Mouse (Mus musculus) spleen, adult 2 months (tissue): ENCODE measurements around the gene Ppp1r37. TPM values are rescaled to one million over a fixed set of nuclear protein-coding genes. Genes with fewer than 3 reads are reported as not detected.

Source experiments
- DNase-seq, 2 experiments: peaks; one replicate each; pipeline versions ENCODE4 v3.0.0 to v3.0.0-alpha.2; 2012 to 2021; ENCODE audit warnings: low spot score in 2 of 2, low read depth in 1 of 2
- H3K27ac ChIP-seq: fragments of 200-500 bp; 2 replicates; pipeline ENCODE4 v1.5.1; 2012; ENCODE audit warnings: low read length, inconsistent platforms; ENCODE audit not compliant: insufficient read depth
- H3K27me3 ChIP-seq: fragments of 200-500 bp; 2 replicates; pipeline ENCODE4 v1.6.1; 2012; ENCODE audit warnings: mild to moderate bottlenecking, moderate library complexity, low read length, inconsistent platforms; ENCODE audit not compliant: control insufficient read depth, insufficient read depth
- H3K36me3 ChIP-seq: fragments of 200-500 bp; 2 replicates; pipeline ENCODE4 v1.6.1; 2012; ENCODE audit warnings: mild to moderate bottlenecking, low read length, inconsistent platforms; ENCODE audit not compliant: control insufficient read depth, insufficient read depth
- H3K4me1 ChIP-seq: fragments of 200-500 bp; 2 replicates; pipeline ENCODE4 v1.6.1; 2011; ENCODE audit warnings: inconsistent platforms; ENCODE audit not compliant: control insufficient read depth, insufficient read depth, insufficient read length
- H3K4me3 ChIP-seq: fragments of 200-500 bp; 2 replicates; pipeline ENCODE4 v1.5.1; 2011; ENCODE audit warnings: mild to moderate bottlenecking, inconsistent platforms; ENCODE audit not compliant: insufficient read depth, insufficient read length; ENCODE audit errors: extremely low read depth
- CTCF ChIP-seq: fragments of 200-500 bp; IDR thresholded peaks from 2 replicates; pipeline ENCODE4 v1.5.1; 2011; ENCODE audit warnings: mild to moderate bottlenecking, inconsistent platforms; ENCODE audit not compliant: insufficient read depth, insufficient read length, insufficient replicate concordance; ENCODE audit errors: extremely low read depth
- POLR2A ChIP-seq: fragments of 200-500 bp; IDR thresholded peaks from 2 replicates; pipeline ENCODE4 v1.6.1; 2011; ENCODE audit warnings: low read depth, low read length, inconsistent platforms
- WGBS: fragments of 180-500 bp; shearing (Covaris S2); methylation state at CpG from one replicate; pipeline ENCODE4 v1.1.7; 2018; 5-methylcytosine and 5-hydroxymethylcytosine counted together
- polyA plus RNA-seq: library from polyadenylated mRNA; depleted of rRNA; stranded (reverse); fragments of >200 nt; gene quantifications from 2 replicates; pipeline ENCODE4 v1.2.3, GENCODE M21; 2012

The Ppp1r37 gene
- polyA plus RNA-seq, 1 experiment = 56.2 TPM

DNA sequence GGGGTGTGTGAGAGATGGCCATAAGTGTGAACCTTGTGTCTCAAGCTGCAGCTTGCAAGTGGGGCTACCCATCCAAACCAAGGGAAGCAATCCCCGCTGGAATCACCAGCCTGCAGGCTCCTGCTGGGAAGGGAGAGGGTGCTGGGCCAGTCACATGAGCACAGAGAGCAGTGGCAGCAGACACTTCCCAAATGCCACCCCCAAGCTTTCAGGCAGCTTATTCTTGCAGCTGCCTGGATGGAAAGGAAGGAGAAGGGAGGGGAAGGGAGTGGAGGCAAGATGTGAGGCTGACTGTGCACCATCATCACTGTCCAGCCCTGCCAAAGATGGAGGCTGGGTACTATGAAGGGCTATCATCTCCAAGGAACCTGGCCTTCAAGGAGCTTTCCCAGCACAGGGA, 8.7 kb downstream of the Ppp1r37 start:
- no peak for DNase-seq
- Histone ChIP-seq H3K36me3 (peaks cover 2% of the 10 kb centered on the region; the same call in 1 of the 2 replicates), H3K27me3 (no peaks in the 10 kb centered on the region), H3K4me3 (no peak overlapping the region), H3K27ac (no peak overlapping the region), H3K4me1 (no peaks in the 10 kb centered on the region; the same call in 1 of the 2 replicates)
- TF ChIP-seq CTCF (no peak), POLR2A (no peak)
- 88% methylated on average over 1 of the region's 1 CpGs for WGBS

DNA sequence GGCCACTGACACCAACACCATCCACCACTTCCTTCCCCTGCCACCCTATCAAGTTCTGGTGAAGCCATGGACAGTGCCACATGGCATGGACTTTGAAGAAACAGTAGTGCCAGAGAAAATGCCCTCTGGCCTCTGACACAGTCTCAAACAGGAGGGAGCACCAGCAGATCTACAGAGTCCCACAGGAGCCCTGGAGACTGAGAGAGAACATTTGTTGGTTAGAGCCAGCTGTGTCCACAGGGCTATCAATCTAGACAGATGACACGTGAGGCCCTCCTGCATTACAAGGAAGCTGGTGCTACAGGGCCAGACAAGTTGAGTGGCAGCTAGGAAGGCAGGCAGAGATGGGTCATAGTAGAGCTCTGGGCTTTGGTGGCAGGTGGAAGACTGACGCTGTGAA, 10.4 kb downstream of the Ppp1r37 start:
- TF ChIP-seq POLR2A (no peak), CTCF (no peak)
- H3K27ac ChIP-seq = no peak overlapping the region

DNA sequence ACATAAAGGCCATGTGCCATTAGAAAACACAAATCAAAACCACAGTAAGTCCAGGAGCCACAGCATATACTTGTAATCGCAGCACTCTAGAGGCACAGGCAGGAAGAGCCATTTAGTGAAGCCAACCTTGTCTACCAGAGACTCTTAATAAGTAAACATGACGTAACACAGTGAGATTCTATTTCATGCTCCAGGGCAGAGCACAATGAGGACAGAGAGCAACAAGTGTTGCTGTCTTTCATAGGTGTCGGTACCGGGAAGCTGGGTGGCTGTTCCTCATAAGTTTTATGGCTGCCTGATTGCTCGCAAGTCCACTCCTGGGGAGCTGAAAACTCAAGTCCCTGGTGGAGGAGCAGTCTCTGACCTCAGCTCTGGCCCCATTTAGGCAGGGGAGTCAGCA, 11.2 kb downstream of the Ppp1r37 start:
- TF ChIP-seq POLR2A (no peak), CTCF (no peak)
- WGBS = 92% methylated on average over 5 of the region's 5 CpGs
- H3K4me1 ChIP-seq = no peaks in the 10 kb centered on the region; the same call in 1 of the 2 replicates
- H3K36me3 ChIP-seq = peaks cover 2% of the 10 kb centered on the region; the same call in 1 of the 2 replicates
- DNase-seq = no peak
- no peak overlapping the region for H3K4me3 ChIP-seq
- H3K27ac ChIP-seq = no peak overlapping the region
- H3K27me3 ChIP-seq = no peaks in the 10 kb centered on the region

More for the DNA sequence above, 10.4 kb downstream of the Ppp1r37 start:
- Histone ChIP-seq H3K4me3 (no peak overlapping the region), H3K4me1 (no peaks in the 10 kb centered on the region), H3K36me3 (peaks cover 2% of the 10 kb centered on the region; the same call in 1 of the 2 replicates), H3K27me3 (no peaks in the 10 kb centered on the region)
- DNase-seq = no peak
- 42% methylated on average over 2 of the region's 2 CpGs for WGBS

DNA sequence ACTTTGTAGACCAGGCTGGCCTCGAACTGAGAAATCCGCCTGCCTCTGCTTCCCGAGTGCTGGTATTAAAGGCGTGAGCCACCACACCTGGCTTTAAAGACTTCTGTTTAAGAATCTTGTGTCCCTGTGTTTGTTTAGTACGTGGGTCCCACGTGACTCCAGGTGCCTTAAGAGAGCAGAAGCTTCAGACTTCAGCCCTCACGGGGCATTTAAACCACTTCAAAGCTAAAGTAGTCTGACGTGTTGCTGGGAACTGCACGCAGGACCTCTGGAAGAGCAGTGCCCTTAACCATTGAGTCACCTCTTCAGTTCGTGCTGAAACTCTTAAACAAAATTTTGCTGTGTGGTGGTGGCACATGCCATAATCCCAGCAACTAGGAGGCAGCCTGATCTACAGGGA, 13.5 kb downstream of the Ppp1r37 start:
- WGBS = 75% methylated on average over 10 of the region's 10 CpGs
- TF ChIP-seq CTCF = no peak
- no peak for TF ChIP-seq POLR2A
- Histone ChIP-seq H3K27ac (no peak overlapping the region), H3K27me3 (no peaks in the 10 kb centered on the region), H3K36me3 (0 out of 2 replicates have a peak, but pooled peaks cover 2% of the 10 kb centered on the region), H3K4me3 (no peak overlapping the region), H3K4me1 (peaks cover 3% of the 10 kb centered on the region; the same call in 1 of the 2 replicates)
- no peak for DNase-seq

DNA sequence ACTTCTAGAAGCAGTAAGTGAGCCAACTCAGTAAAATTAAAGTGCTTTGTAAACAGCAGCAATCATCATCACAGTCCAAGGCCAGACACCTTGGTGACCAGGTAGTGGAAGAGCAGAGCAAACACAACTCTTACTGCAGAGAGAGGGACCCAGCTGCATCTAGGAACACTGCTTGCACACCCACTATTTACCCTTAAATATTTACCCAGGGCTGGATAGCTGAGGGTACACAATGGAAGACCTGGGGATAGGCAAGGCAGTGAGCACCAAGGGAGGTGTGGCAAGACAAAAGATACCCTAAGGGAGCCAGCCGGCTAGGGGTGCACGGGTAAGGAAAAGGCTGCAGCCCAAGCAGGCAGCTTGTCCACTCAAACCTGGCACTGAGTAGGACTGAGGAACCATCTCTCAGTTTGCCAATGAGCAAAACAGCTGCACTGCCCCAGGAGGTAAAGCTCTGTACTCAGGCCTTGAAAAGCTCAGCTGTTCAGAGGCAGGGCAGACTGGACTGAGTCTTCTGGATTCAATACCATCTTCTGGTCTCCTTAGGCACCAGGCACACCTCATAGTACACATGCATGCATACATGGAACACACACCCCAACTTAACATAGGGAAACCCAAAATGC, 15.4 kb downstream of the Ppp1r37 start:
- Histone ChIP-seq H3K36me3 (no peaks in the 10 kb centered on the region), H3K4me3 (no peak overlapping the region), H3K27ac (no peak overlapping the region), H3K27me3 (no peaks in the 10 kb centered on the region), H3K4me1 (peaks cover 7% of the 10 kb centered on the region; the same call in 1 of the 2 replicates)
- no peak for DNase-seq
- WGBS = 94% methylated on average over 2 of the region's 2 CpGs
- TF ChIP-seq CTCF (no peak), POLR2A (no peak)

DNA sequence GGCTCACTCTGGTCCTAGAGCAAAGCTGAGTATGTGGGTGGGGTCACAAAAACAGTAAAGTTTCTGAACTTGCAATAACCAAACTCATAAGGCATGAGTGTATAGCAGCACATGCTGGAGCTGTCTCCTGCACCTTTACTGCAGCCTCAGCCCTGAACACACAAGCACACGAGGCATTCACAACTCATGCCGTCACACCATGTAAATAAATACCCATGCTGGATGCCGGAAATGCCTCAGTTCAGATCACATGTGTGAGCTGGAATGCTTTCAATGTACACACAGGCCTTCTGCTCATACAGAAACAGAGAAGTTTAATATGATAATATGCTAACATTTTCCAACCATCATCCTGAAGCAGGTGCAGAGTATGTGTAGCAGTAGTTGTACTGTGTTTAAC, 16.9 kb downstream of the Ppp1r37 start:
- no peak for DNase-seq
- Histone ChIP-seq H3K27me3 (no peaks in the 10 kb centered on the region), H3K4me3 (no peak overlapping the region), H3K36me3 (no peaks in the 10 kb centered on the region), H3K27ac (no peak overlapping the region), H3K4me1 (peaks cover 7% of the 10 kb centered on the region; the same call in 1 of the 2 replicates)
- TF ChIP-seq POLR2A = no peak
- no peak for TF ChIP-seq CTCF
- 79% methylated on average over 3 of the region's 3 CpGs for WGBS

DNA sequence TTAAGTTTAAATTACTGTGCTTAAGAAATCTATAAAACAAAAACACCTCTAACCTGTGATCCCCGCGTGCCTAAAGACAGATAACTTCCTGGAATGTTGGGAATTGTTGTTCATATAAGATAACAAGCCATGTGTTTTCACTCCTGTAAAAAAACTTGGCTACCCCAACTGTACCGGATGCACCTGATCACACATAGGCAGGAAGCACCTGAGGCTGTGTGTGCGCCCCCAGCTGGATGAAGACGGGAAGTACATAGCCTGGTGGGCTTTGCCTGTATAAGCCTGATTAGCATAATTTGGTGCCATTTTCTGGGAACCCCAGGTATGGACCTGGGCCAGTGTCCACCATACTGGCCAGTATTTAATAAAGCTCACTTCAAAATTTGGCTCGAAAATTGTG, 19.3 kb downstream of the Ppp1r37 start:
- DNase-seq = peak in 1 of 2 experiments; percentile 36
- Histone ChIP-seq H3K27ac (no peak overlapping the region), H3K36me3 (no peaks in the 10 kb centered on the region), H3K4me1 (peaks cover 7% of the 10 kb centered on the region; the same call in 1 of the 2 replicates), H3K27me3 (no peaks in the 10 kb centered on the region), H3K4me3 (no peak overlapping the region)
- 27% methylated on average over 6 of the region's 6 CpGs for WGBS
- TF ChIP-seq CTCF = peak; percentile 44; the same call in 1 of the 2 replicates
- TF ChIP-seq POLR2A = no peak
